Mouse (Mus musculus): ENCODE data around the gene Mtmr12. TPM values are rescaled to one million over a fixed set of nuclear protein-coding genes. Genes with fewer than 3 reads are reported as not detected.
A peak's percentile ranks its signal among the peaks of the same experiment; 100 is the strongest.

Gene Mtmr12
- polyA plus RNA-seq, 1 experiment from 2014 or later: 17.6 TPM

GRCm38 (mm10) chr15:12321788-12322621, 117.2 kb downstream of the Mtmr12 start, which contains the start of gene 1810049J17Rik:
Gene 1810049J17Rik, minus strand, starts transcription at chr15:12321899.
- Histone ChIP-seq H3K4me2 (ENCODE audit: low read depth, low read length) (peak within 1 kb of the TSS; percentile 69), H3K27ac (replicated peaks; ENCODE audit: low read depth, low read length) (peak within 1 kb of the TSS; percentile 76), H3K4me3 (ENCODE audit: low read depth, low read length) (peak within 1 kb of the TSS; percentile 99), H3K4me1 (ENCODE audit: control insufficient read depth, insufficient read depth, low read length) (no peaks in the 10 kb centered on the region), H3K36me3 (replicated peaks; ENCODE audit: control insufficient read depth, insufficient read depth, low read depth, low read length) (no peaks in the 10 kb centered on the region; the same call in 1 of the 2 replicates), H3K27me3 (ENCODE audit: control insufficient read depth, insufficient read depth, low read length) (0 out of 2 replicates have a peak, but pooled peaks cover 3% of the 10 kb centered on the region), H3K9me3 (replicated peaks; ENCODE audit: control insufficient read depth, low read length) (no peaks in the 10 kb centered on the region), H3K9ac (replicated peaks; ENCODE audit: low read length) (peak within 1 kb of the TSS; percentile 96)
- peak; percentile 57 for DNase-seq (ENCODE audit: low spot score)
- WGBS: under 1% methylated on average over 70 of the region's 70 CpGs
- peak; percentile 51 for ATAC-seq (replicated peaks; ENCODE audit: insufficient number of reproducible peaks, low FRiP score, low TSS enrichment, low read depth)

DNA sequence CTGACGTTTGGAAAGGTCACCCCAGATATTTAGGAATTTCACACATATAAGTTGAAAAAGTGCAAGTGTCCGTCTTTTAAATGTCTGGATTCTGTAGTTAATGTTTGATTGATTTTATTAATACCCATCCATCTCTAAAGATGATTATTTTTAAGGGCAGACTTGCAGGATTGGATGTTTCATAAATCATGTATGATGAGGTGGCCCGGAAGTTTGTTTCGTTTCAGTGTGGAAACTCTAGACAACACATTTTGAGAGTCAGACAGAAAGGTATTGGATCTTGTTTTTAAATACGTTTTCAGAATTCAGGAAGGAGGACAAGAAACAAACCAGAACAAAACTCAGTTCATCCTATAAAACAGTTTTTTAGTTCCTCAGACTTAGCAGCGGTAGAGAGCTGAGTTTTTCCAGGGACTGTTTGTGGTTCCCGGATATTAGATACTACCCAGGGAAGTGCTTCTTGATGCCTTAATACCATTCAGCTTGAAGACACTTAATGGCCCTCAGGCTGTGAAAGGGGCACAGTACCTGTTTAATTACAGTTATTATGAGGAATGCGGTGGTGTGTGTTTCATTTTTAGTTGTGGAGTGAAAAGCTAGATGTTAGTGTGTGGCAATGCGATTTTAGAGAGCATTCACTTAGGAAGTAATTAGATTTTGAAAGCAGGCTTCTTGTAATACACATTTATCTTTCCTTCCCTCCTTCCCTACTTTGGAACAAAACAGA, 118.0 kb downstream of the Mtmr12 start:
- H3K9me3 ChIP-seq (replicated peaks; ENCODE audit: control insufficient read depth, low read length): no peaks in the 10 kb centered on the region
- no peaks in the 10 kb centered on the region; the same call in 1 of the 2 replicates for H3K36me3 ChIP-seq (replicated peaks; ENCODE audit: control insufficient read depth, insufficient read depth, low read depth, low read length)
- H3K4me2 ChIP-seq (ENCODE audit: low read depth, low read length): peak overlapping the region; percentile 69
- H3K9ac ChIP-seq (replicated peaks; ENCODE audit: low read length): peak overlapping the region; percentile 96
- H3K4me1 ChIP-seq (ENCODE audit: control insufficient read depth, insufficient read depth, low read length): no peaks in the 10 kb centered on the region
- H3K27ac ChIP-seq (replicated peaks; ENCODE audit: low read depth, low read length): no peak overlapping the region
- H3K4me3 ChIP-seq (ENCODE audit: low read depth, low read length): peak overlapping the region; percentile 99
- ATAC-seq (replicated peaks; ENCODE audit: insufficient number of reproducible peaks, low FRiP score, low TSS enrichment, low read depth) (no peak), DNase-seq (ENCODE audit: low spot score) (peak; percentile 36)
- 14% methylated on average over 9 of the region's 9 CpGs for WGBS
- 0 out of 2 replicates have a peak, but pooled peaks cover 3% of the 10 kb centered on the region for H3K27me3 ChIP-seq (ENCODE audit: control insufficient read depth, insufficient read depth, low read length)

MicroRNAs within 50 kb of the gene (microRNA counts, 519-probe panel; counts per million panel counts)
- not detected for microRNA mmu-miR-1898

Small RNA genes within 50 kb of the gene (microRNA-seq; reads per million reads assigned to microRNA genes)
- not detected for gene Mir1898 (ENCODE audit: borderline number of aligned reads)

Other genes starting within 250 kb of the Mtmr12 start
- gene Sub1, start 208.0 kb upstream of the Mtmr12 start, polyA plus RNA-seq (2014; fragmentation: Nextera tagmentation; extraction: Ambion mirVana): 770 and 873 TPM in 2 replicates
- gene Zfr, start 87.2 kb upstream of the Mtmr12 start, polyA plus RNA-seq (2014; fragmentation: Nextera tagmentation; extraction: Ambion mirVana): 112 and 123 TPM in 2 replicates
- gene Golph3, start 116.4 kb downstream of the Mtmr12 start, polyA plus RNA-seq (2014; fragmentation: Nextera tagmentation; extraction: Ambion mirVana): 111 and 125 TPM in 2 replicates
- gene 1810049J17Rik, start 116.9 kb downstream of the Mtmr12 start, polyA plus RNA-seq (2014; fragmentation: Nextera tagmentation; extraction: Ambion mirVana): 1.1 TPM in 1 of 2 replicates, not detected in the other

Measured in embryonic facial prominence, embryonic 11.5 days (tissue).